Mouse (Mus musculus): ENCODE data around the gene Aff3.

- TF ChIP-seq CTCF (IDR thresholded peaks at IDR 0.05; ENCODE audit: insufficient read depth, low read depth, low read length) (no peak), POLR2A (IDR thresholded peaks at IDR 0.05; ENCODE audit: insufficient read depth, low read depth, low read length) (no peak)
These were observed 373.3 kb downstream of the Aff3 start for GRCm38 (mm10) chr1:38291497-38291896.
